Mouse (Mus musculus) limb, embryonic 11.5 days (tissue): Measurements from ENCODE around the gene Zcchc24. TPM values are rescaled to one million over a fixed set of nuclear protein-coding genes. Genes with fewer than 3 reads are reported as not detected.

ENCODE experiments used
- ATAC-seq: fragments of 200-750 bp; cut with Nextera tagmentation; 2 replicates; pipeline ENCODE4 v1.8.0; 2017; ENCODE audit warnings: low read depth; ENCODE audit not compliant: insufficient number of reproducible peaks, low FRiP score, low TSS enrichment
- DNase-seq: peaks from one replicate; pipeline ENCODE4 v3.0.0-alpha.2; 2015; ENCODE audit warnings: low spot score
- H3K27ac ChIP-seq: fragments of 300-500 bp; sonication (generic); replicated peaks from 2 replicates; pipeline ENCODE4 v1.5.1; 2014; ENCODE audit warnings: low read depth, mild to moderate bottlenecking, low read length
- H3K27me3 ChIP-seq: fragments of 300-500 bp; sonication (generic); 2 replicates; pipeline ENCODE4 v1.6.1; 2014; ENCODE audit warnings: mild to moderate bottlenecking, low read length, mixed read lengths; ENCODE audit not compliant: control insufficient read depth, insufficient read depth
- H3K36me3 ChIP-seq: fragments of 300-500 bp; sonication (generic); 2 replicates; pipeline ENCODE4 v1.6.1; 2014; ENCODE audit warnings: mild to moderate bottlenecking, low read length, moderate library complexity, mixed read lengths; ENCODE audit not compliant: control insufficient read depth, insufficient read depth
- H3K4me1 ChIP-seq: fragments of 300-500 bp; sonication (generic); 2 replicates; pipeline ENCODE4 v1.6.1; 2014; ENCODE audit warnings: low read length, mixed read lengths; ENCODE audit not compliant: control insufficient read depth, insufficient read depth
- H3K4me2 ChIP-seq: fragments of 300-500 bp; sonication (generic); 2 replicates; pipeline ENCODE4 v1.6.1; 2014; ENCODE audit warnings: low read depth, mild to moderate bottlenecking, moderate library complexity; ENCODE audit not compliant: severe bottlenecking
- H3K4me3 ChIP-seq: fragments of 300-500 bp; sonication (generic); 2 replicates; pipeline ENCODE4 v1.5.1; 2014; ENCODE audit warnings: low read depth, low read length
- H3K9ac ChIP-seq: fragments of 300-500 bp; sonication (generic); 2 replicates; pipeline ENCODE4 v1.6.1; 2014; ENCODE audit warnings: mild to moderate bottlenecking, low read length
- H3K9me3 ChIP-seq: fragments of 300-500 bp; sonication (generic); 2 replicates; pipeline ENCODE4 v1.6.1; 2016; ENCODE audit warnings: low read length; ENCODE audit not compliant: control insufficient read depth
- WGBS: fragments of 180-500 bp; shearing (Covaris S2); extraction: QIAGEN DNeasy Blood & Tissue Kit; methylation state at CpG from one replicate; pipeline ENCODE4 v1.1.7; 2014; 5-methylcytosine and 5-hydroxymethylcytosine counted together
- polyA plus RNA-seq: library from polyadenylated mRNA; unstranded; fragments of >200 nt; fragmentation: Nextera tagmentation; extraction: Ambion mirVana; gene quantifications from 2 replicates; pipeline ENCODE4 v1.2.1, GENCODE M21; 2014

The Zcchc24 gene
- polyA plus RNA-seq, 1 experiment from 2014 or later: 19.5 TPM

DNA sequence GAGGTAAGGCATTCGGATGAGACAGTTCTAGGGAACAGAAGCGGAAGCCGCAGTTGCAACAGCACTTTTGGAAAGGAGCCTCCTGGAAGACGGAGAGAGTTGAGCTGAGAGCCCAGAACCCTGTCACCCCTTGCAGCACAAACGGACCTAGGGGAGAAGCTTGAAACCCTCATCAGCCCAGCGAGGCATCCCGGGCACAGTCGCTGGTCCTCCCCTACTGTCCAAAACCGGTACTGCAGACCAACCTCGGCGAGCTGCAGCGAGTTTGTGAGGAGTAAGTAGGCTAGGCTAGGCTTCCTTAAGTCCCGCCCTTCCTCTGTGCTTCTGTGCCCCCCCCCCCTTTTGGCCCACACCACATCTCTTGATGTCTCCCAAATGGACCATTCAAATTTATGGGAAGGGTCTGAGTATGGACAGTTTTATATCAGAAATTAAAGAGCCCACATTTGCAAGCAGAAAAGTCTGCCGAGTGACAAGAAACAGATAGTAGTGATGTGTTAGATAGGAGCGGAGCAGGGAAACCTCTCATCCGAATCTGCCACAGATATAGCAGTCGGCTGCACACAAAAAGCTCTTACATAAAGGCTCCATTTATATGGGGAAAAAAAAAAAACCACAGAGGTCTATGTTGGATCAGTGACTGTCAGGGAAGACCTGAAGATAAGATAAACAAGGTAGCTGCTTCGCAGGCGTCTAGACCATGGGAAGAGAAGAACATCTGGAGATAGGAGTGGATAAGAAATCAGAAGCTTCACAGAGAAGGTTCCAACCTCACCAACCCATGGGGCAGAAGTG, 31.5 kb upstream of the Zcchc24 start:
- Histone ChIP-seq H3K27me3 (no peaks in the 10 kb centered on the region), H3K27ac (no peak overlapping the region), H3K4me3 (no peak overlapping the region), H3K9me3 (no peaks in the 10 kb centered on the region), H3K4me2 (no peak overlapping the region), H3K4me1 (peaks cover 14% of the 10 kb centered on the region), H3K36me3 (no peaks in the 10 kb centered on the region), H3K9ac (no peak overlapping the region)
- ATAC-seq: peak; percentile 69; the same call in 1 of the 2 replicates
- WGBS: 26% methylated on average over 19 of the region's 19 CpGs
- peak; percentile 96 for DNase-seq

GRCm38 (mm10) chr14:25796619-25797018, 27.8 kb upstream of the Zcchc24 start:
- 42% methylated on average over 7 of the region's 7 CpGs for WGBS
- 0 out of 2 replicates have a peak overlapping the region, but pooled peaks have one; percentile 21 for H3K27ac ChIP-seq
- ATAC-seq: no peak
- no peaks in the 10 kb centered on the region for H3K27me3 ChIP-seq
- no peak overlapping the region for H3K4me3 ChIP-seq
- H3K9me3 ChIP-seq: no peaks in the 10 kb centered on the region
- no peak overlapping the region for H3K9ac ChIP-seq
- no peak overlapping the region for H3K4me2 ChIP-seq
- H3K36me3 ChIP-seq: no peaks in the 10 kb centered on the region
- peaks cover 7% of the 10 kb centered on the region for H3K4me1 ChIP-seq
- DNase-seq: peak; percentile 54

- no peak overlapping the region for H3K4me2 ChIP-seq
These were observed 26.8 kb upstream of the Zcchc24 start for GRCm38 (mm10) chr14:25795561-25796174.

DNA sequence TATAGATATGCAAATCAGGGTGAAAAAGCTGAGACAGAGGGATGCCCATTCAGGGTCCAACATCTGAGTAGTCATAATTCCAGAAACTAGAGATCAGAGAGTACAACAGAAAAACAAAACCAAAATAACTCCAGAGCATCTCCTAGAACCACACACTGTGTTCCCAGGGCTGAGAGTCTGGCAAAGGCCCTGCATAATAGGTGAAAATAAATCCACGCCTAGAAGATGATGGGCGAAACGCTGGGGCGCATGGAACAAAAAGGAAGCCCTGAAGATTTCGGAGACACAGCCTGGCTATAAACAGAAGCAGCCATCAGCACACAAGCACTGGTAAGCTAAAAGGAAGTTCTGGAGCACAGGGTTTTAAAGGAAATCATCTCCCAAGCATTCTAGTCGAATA, 26.2 kb upstream of the Zcchc24 start:
- no peaks in the 10 kb centered on the region for H3K9me3 ChIP-seq
- no peak overlapping the region for H3K27ac ChIP-seq
- no peaks in the 10 kb centered on the region for H3K27me3 ChIP-seq
- ATAC-seq (no peak), DNase-seq (no peak)
- H3K4me1 ChIP-seq: peaks cover 7% of the 10 kb centered on the region
- no peak overlapping the region for H3K4me2 ChIP-seq
- H3K36me3 ChIP-seq: no peaks in the 10 kb centered on the region
- H3K4me3 ChIP-seq: no peak overlapping the region
- no peak overlapping the region for H3K9ac ChIP-seq
- 80% methylated on average over 6 of the region's 6 CpGs for WGBS

More at GRCm38 (mm10) chr14:25795561-25796174, 26.8 kb upstream of the Zcchc24 start:
- ATAC-seq (no peak), DNase-seq (peak; percentile 51)
- peaks cover 7% of the 10 kb centered on the region for H3K4me1 ChIP-seq
- H3K27ac ChIP-seq: no peak overlapping the region
- no peaks in the 10 kb centered on the region for H3K9me3 ChIP-seq
- no peaks in the 10 kb centered on the region for H3K27me3 ChIP-seq
- no peak overlapping the region for H3K9ac ChIP-seq
- no peak overlapping the region for H3K4me3 ChIP-seq
- 29% methylated on average over 10 of the region's 10 CpGs for WGBS
- H3K36me3 ChIP-seq: no peaks in the 10 kb centered on the region

GRCm38 (mm10) chr14:25794331-25794730, 25.5 kb upstream of the Zcchc24 start:
- no peak overlapping the region for H3K4me2 ChIP-seq
- peaks cover 7% of the 10 kb centered on the region for H3K4me1 ChIP-seq
- no peaks in the 10 kb centered on the region for H3K36me3 ChIP-seq
- no peak overlapping the region for H3K9ac ChIP-seq
- DNase-seq: no peak
- no peak overlapping the region for H3K27ac ChIP-seq
- H3K9me3 ChIP-seq: no peaks in the 10 kb centered on the region
- no peak overlapping the region for H3K4me3 ChIP-seq
- no peaks in the 10 kb centered on the region for H3K27me3 ChIP-seq
- 90% methylated on average over 2 of the region's 2 CpGs for WGBS
- no peak for ATAC-seq

- Histone ChIP-seq H3K36me3 (no peaks in the 10 kb centered on the region), H3K9ac (no peak overlapping the region), H3K4me2 (no peak overlapping the region), H3K27ac (no peak overlapping the region), H3K4me3 (no peak overlapping the region), H3K9me3 (no peaks in the 10 kb centered on the region), H3K4me1 (0 out of 2 replicates have a peak, but pooled peaks cover 3% of the 10 kb centered on the region), H3K27me3 (no peaks in the 10 kb centered on the region)
- no peak for ATAC-seq
- 81% methylated on average over 6 of the region's 6 CpGs for WGBS
- no peak for DNase-seq
These were observed 22.0 kb upstream of the Zcchc24 start for GRCm38 (mm10) chr14:25790768-25791302.

DNA sequence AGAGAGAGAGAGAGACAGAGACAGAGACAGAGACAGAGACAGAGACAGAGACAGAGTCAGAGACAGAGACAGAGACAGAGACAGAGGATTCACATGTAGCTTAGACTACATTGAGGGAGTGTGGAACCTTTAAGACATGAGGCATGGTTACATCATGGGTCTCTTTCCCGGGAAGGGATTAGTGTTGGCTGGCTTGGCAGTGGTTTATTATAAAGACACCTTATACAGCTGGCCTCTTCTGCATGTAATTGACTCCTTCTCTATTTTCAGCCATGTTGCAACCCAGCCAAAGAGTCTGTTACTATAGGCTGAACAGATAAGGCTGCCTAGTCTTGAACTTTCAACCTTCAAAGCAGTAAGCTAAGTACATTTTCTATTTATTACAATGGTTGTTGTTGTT, 21.1 kb upstream of the Zcchc24 start:
- DNase-seq (no peak), ATAC-seq (no peak)
- H3K9me3 ChIP-seq: no peaks in the 10 kb centered on the region
- H3K36me3 ChIP-seq: no peaks in the 10 kb centered on the region
- no peak overlapping the region for H3K27ac ChIP-seq
- no peaks in the 10 kb centered on the region for H3K27me3 ChIP-seq
- no peak overlapping the region for H3K4me3 ChIP-seq
- no peak overlapping the region for H3K9ac ChIP-seq
- WGBS: 83% methylated on average over 1 of the region's 1 CpGs
- H3K4me1 ChIP-seq: 0 out of 2 replicates have a peak, but pooled peaks cover 3% of the 10 kb centered on the region
- no peak overlapping the region for H3K4me2 ChIP-seq

- Histone ChIP-seq H3K27ac (no peak overlapping the region), H3K4me1 (0 out of 2 replicates have a peak, but pooled peaks cover 3% of the 10 kb centered on the region), H3K27me3 (no peaks in the 10 kb centered on the region), H3K9ac (no peak overlapping the region), H3K4me3 (no peak overlapping the region), H3K9me3 (no peaks in the 10 kb centered on the region), H3K4me2 (no peak overlapping the region), H3K36me3 (no peaks in the 10 kb centered on the region)
- DNase-seq (no peak), ATAC-seq (no peak)
These were observed 20.4 kb upstream of the Zcchc24 start for GRCm38 (mm10) chr14:25789207-25789606.
